Mouse (Mus musculus): ENCODE results near the gene Gm10112. TPM values are rescaled to one million over a fixed set of nuclear protein-coding genes. Genes with fewer than 3 reads are reported as not detected.

The Gm10112 gene
- total RNA-seq (2014; rRNA removed) (not detected in 2 replicates), polyA plus RNA-seq (2015; fragmentation: Nextera tagmentation; extraction: Ambion mirVana) (not detected in 2 replicates)

- no peak for ATAC-seq (ENCODE audit: low FRiP score)
- WGBS: 90% methylated on average over 3 of the region's 3 CpGs
- Histone ChIP-seq H3K4me2 (ENCODE audit: low read depth, low read length, poor library complexity, severe bottlenecking) (no peak within 1 kb of the TSS), H3K4me1 (ENCODE audit: insufficient read depth, low read length) (no peaks in the 10 kb centered on the region), H3K27ac (ENCODE audit: low read depth, low read length) (no peak within 1 kb of the TSS), H3K27me3 (ENCODE audit: insufficient read depth, low read length) (no peaks in the 10 kb centered on the region), H3K36me3 (ENCODE audit: insufficient read depth, low read length) (no peaks in the 10 kb centered on the region), H3K9me3 (ENCODE audit: low read length) (no peaks in the 10 kb centered on the region), H3K4me3 (ENCODE audit: low read depth, low read length) (no peak within 1 kb of the TSS), H3K9ac (replicated peaks; ENCODE audit: low read length, poor library complexity, severe bottlenecking) (no peak within 1 kb of the TSS)
- DNase-seq (ENCODE audit: low spot score): no peak
- TF ChIP-seq CTCF (IDR thresholded peaks at IDR 0.05): no peak
Measured at GRCm38 (mm10) chrX:111168040-111168439, at the start of gene Gm10112. Gene Gm10112 (plus strand): TSS chrX:111168340.

GRCm38 (mm10) chrX:111189574-111189973, 21.4 kb downstream of the Gm10112 start:
- Histone ChIP-seq H3K4me1 (ENCODE audit: insufficient read depth, low read length) (no peaks in the 10 kb centered on the region), H3K27ac (ENCODE audit: low read depth, low read length) (no peak overlapping the region), H3K36me3 (ENCODE audit: insufficient read depth, low read length) (no peaks in the 10 kb centered on the region), H3K9ac (replicated peaks; ENCODE audit: low read length, poor library complexity, severe bottlenecking) (no peak overlapping the region), H3K9me3 (ENCODE audit: low read length) (no peaks in the 10 kb centered on the region), H3K4me3 (ENCODE audit: low read depth, low read length) (no peak overlapping the region), H3K4me2 (ENCODE audit: low read depth, low read length, poor library complexity, severe bottlenecking) (no peak overlapping the region), H3K27me3 (ENCODE audit: insufficient read depth, low read length) (no peaks in the 10 kb centered on the region)
- peak; percentile 46 for TF ChIP-seq CTCF (IDR thresholded peaks at IDR 0.05)
- DNase-seq (ENCODE audit: low spot score) (no peak), ATAC-seq (ENCODE audit: low FRiP score) (no peak)
- 86% methylated on average over 1 of the region's 1 CpGs for WGBS

- H3K4me2 ChIP-seq (ENCODE audit: low read depth, low read length, poor library complexity, severe bottlenecking): no peak overlapping the region
- H3K36me3 ChIP-seq (ENCODE audit: insufficient read depth, low read length): no peaks in the 10 kb centered on the region
- H3K4me3 ChIP-seq (ENCODE audit: low read depth, low read length): no peak overlapping the region
- H3K9ac ChIP-seq (replicated peaks; ENCODE audit: low read length, poor library complexity, severe bottlenecking): no peak overlapping the region
- 3% methylated on average over 2 of the region's 2 CpGs for WGBS
- ATAC-seq (ENCODE audit: low FRiP score): no peak
- peak; percentile 5 for DNase-seq (ENCODE audit: low spot score)
- H3K9me3 ChIP-seq (ENCODE audit: low read length): no peaks in the 10 kb centered on the region
- TF ChIP-seq CTCF (IDR thresholded peaks at IDR 0.05): peak; percentile 75
- no peak overlapping the region for H3K27ac ChIP-seq (ENCODE audit: low read depth, low read length)
- H3K4me1 ChIP-seq (ENCODE audit: insufficient read depth, low read length): no peaks in the 10 kb centered on the region
- no peaks in the 10 kb centered on the region for H3K27me3 ChIP-seq (ENCODE audit: insufficient read depth, low read length)
Measured at GRCm38 (mm10) chrX:111196376-111196775, 28.2 kb downstream of the Gm10112 start.

GRCm38 (mm10) chrX:111210225-111210624, 42.1 kb downstream of the Gm10112 start:
- Histone ChIP-seq H3K9me3 (ENCODE audit: low read length) (no peaks in the 10 kb centered on the region), H3K27ac (ENCODE audit: low read depth, low read length) (no peak overlapping the region), H3K4me2 (ENCODE audit: low read depth, low read length, poor library complexity, severe bottlenecking) (no peak overlapping the region), H3K4me3 (ENCODE audit: low read depth, low read length) (no peak overlapping the region), H3K36me3 (ENCODE audit: insufficient read depth, low read length) (no peaks in the 10 kb centered on the region), H3K27me3 (ENCODE audit: insufficient read depth, low read length) (no peaks in the 10 kb centered on the region), H3K9ac (replicated peaks; ENCODE audit: low read length, poor library complexity, severe bottlenecking) (no peak overlapping the region), H3K4me1 (ENCODE audit: insufficient read depth, low read length) (no peaks in the 10 kb centered on the region)
- peak; percentile 84 for TF ChIP-seq CTCF (IDR thresholded peaks at IDR 0.05)
- DNase-seq (ENCODE audit: low spot score) (peak; percentile 66), ATAC-seq (ENCODE audit: low FRiP score) (no peak)
- 19% methylated on average over 5 of the region's 5 CpGs for WGBS

Other genes with a start within 250 kb of the Gm10112 start
- gene Cylc1, start 57.9 kb upstream of the Gm10112 start, total RNA-seq (2014; rRNA removed): not detected in 2 replicates
- not detected in 2 replicates for gene Cylc1, start 57.9 kb upstream of the Gm10112 start, polyA plus RNA-seq (2015; fragmentation: Nextera tagmentation; extraction: Ambion mirVana)

Measured in midbrain, postnatal 0 days (tissue).